Mouse (Mus musculus) layer of hippocampus, postnatal 25 days (tissue): ENCODE data around the gene Col4a1. TPM values are rescaled to one million over a fixed set of nuclear protein-coding genes. Genes with fewer than 3 reads are reported as not detected.

Experiments
- DNase-seq, 2 experiments: peaks; one replicate each; pipeline ENCODE4 v3.0.0; 2022; ENCODE audit warnings: mixed read lengths in 2 of 2, low spot score in 1 of 2; ENCODE audit errors: extremely low spot score in 1 of 2
- total RNA-seq, 2 experiments: library from RNA; stranded (reverse); gene quantifications; 2 replicates each; pipeline ENCODE4 v1.2.3; 2021

Col4a1 gene
- total RNA-seq, 2 experiments from 2014 or later = 46.0 to 60.0 TPM

DNA sequence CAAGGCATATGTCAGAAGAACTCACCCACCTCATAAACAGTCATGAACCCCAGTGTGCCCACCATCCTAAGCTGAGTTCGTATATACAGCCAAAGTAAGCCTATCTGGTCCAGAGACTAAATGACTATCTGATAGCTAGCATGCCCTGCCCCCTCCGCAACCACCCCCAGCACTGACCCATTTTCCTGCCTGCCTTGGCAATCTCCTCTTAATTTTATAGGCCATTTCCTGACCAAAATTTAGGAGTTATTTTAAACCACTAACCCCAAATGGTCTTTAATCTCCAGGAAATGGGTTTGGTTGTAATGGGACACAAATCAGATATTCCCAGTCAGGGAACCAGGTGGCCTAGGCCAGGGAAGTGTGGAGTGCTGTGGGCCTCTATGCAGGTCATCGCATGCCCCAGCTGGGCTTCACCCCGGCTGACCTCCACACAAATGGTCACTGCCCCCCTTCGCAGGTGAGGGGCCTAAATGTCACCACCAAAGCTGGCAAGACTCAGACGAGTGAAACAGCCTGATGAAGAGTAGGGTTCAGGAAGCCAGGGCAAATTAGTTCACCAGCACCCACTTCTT lies 8.5 kb downstream of the Col4a1 start:
- no peak for DNase-seq

DNA sequence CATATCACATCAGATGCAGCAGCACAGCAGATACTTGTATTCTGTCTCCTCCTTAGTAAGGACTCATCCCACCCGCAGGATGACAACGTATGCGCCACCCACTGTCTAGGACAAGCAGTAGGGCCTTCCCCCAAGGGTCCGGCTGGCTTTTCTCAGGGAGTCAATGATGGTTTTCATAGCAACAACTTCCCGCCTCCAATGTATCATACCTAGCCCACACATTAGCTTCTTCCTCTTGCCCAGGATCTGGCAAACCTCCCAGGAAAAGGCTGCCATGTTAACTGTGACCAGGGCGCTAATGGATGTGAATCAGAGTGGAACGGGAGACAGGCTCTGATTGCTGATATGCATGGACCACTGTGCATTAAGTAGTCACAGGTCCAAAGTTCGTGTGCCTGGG lies 12.2 kb downstream of the Col4a1 start:
- no peak for DNase-seq

DNA sequence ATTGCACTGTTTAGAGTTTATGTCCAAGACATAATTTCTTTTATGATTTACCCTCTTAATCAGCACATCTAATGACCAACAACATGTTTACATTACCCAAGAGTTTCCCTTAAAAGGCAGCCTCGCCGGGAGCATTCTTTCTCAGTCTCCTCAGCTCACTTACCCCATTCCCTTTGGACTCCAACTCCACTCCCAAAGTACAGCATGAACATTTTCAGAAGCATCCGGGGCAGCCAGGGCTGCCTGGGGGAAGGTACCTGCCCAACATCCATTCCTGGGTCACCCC lies 13.4 kb downstream of the Col4a1 start:
- no peak for DNase-seq

DNA sequence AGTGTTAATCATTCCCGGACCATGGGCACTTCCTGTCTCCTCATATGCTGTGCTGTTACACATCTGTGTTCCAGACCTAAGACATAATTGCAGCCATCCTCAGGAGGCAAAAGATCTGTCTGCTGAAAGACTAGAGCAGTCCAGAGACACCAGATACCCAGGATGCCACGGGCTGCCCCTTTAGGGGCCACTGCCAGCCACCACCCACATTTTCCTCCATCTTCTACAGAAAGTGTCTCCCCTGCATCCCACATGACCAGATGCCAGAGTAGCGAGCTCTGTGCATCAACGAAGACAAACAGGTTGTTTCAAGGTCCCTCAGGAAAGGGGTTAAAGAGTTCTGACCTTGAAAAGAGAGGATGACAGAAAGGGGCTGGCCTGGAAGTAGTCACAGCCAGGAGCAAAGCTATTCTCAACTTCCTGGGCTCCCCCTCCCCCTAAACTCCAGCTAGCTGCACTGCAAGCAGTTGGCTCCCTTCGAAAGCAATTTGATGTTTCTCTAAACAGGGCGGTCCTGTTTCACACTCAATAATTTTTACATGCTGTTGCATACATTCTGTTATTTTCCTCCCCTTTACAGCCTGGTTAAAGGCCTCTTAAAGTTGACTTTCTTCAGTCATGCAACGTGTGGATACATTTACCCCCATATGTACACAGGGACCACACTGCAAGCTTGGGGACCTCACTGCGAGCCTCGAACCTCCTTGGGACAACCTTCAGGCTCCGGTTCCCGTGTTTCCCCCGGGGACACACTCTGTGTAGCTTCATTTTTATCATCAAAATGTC lies 13.9 kb downstream of the Col4a1 start:
- no peak for DNase-seq

DNA sequence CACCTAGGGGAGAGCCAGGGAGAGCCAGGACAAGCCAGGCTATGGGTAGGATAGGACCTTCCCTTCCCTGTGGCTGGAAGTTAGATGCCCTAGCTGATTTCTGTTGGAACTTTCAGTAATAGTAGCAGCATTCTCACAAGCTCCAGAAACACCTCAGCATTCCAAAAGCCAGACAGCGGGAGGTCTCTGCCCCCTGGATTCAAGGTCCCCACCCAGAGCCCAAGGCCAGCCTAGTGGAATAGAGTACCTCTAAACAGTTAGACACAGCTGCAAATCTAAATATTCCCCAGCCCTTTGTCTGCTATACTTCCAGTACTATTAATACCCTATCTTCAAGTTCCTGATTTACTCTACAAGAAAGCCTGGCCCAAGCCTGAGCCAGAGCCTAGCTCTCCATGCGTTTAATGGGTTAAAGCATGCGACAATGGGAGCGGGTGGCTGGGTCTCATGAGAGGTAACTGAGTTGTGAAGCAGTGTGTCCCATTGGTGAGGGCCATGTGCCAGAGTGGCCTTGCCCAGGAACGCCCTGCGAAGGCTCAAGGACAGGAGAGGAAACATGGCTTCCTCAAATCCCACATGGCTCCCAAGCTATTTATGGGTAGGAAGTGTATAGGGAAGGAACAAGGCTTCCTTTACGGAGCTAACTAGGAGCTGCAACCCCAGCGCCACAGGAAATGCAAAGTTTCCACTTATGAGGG lies 15.3 kb downstream of the Col4a1 start:
- no peak for DNase-seq

DNA sequence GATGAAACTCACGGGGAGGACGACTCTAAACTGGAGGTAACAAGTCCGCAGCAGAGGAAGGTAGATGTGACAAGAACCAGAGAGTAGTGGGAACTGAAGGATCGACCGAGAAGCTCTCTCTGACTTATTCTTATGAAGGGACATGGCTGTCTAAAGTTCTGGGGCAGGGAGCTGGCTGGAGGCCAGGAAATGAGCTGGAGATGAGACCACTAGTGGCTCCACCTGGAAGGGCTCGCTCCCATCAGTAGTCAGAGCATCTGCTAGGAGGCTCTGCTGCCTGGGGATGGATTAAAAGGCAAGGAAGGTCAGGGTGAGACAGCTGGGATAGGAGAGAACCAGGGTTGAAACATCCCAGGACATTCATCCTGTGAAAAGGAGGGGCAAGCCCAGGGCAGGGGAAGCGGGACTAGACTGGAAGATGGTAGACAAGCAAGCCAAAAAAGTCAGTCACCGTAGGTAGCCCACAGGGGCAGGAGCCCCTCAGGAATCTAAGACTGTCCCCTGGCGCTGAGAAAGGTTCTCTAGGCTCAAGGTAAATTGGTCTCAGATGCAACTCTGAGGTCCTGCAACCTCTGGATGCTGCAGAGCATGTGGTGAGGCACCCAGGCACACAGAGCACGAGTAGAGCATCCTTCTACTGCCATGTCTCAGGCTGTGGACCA lies 16.2 kb downstream of the Col4a1 start:
- no peak for DNase-seq

DNA sequence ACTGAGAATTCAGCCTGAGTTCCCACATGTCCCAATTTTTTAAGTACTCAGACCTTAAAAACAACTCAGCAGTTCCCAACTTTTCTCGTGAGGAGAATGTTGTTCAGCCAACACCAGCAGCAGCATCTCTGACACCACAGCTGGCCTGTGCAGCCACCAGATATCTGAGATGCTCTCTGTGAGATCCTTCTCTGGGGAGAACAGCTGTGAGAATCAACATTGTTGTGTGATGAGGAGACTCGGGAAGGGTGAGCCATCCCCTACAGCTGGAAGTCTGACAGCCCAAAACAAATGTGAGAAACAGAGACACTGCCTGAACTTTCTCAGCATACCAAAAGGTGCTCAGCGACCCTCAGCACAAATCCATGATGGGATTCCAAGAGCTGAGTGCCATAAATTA lies 20.0 kb downstream of the Col4a1 start:
- no peak for DNase-seq

DNA sequence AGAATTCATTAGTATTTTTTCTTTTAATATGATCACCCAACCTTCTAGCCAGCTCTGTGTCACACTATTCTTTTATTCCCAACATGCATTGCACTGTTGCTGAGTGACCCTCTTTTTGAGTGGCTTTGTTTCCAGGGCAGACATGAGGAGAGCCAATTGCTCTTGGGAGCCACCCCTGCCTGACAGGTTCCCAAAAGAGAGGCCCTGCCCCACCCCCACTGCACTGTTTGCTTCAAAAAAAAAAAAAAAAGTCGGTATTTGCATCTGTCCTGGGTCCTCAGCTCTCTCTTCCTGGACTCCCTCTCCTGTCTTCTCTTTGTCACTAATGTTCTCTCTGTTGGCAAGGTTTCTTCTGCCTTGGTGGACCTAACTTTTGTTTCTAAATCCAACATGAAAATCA lies 22.1 kb downstream of the Col4a1 start:
- DNase-seq = no peak

DNA sequence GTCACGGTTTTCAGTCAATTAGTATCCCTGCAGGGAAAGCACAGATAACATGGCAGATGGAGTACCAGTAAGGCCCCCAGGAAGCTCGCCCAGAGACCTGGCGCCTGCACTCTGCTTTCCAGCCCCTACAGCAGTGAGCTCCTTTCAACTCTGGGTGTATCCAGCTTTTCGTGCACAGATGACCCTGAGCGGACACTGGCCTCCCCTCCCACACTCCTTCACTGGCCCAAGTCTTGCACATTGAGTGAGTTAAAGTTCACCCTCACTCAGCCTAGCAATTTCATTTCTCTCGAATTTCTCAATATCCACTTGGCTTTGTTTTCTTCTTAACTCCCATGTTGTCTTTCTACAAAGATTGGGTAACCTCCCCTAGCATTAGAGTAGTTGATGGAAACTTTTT lies 24.3 kb downstream of the Col4a1 start:
- no peak for DNase-seq

DNA sequence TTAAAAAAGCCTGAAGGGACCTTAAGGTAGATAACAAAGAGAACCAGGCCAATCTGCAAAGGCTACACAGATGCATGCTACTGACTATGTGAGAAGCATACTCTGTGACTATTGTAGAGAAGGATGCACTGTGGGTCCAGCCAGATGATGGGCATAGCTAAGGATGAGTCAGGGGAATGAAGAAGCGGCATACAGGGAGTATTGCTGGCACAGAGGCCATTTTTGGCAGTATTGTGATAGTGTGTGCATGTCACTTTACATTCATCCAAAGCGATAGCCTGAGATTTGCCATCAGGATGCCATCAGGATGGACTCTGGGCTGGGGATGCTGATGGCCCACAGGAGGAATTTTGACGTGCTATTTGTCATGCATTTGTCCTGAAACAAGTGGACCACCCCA lies 25.5 kb downstream of the Col4a1 start:
- DNase-seq = no peak

DNA sequence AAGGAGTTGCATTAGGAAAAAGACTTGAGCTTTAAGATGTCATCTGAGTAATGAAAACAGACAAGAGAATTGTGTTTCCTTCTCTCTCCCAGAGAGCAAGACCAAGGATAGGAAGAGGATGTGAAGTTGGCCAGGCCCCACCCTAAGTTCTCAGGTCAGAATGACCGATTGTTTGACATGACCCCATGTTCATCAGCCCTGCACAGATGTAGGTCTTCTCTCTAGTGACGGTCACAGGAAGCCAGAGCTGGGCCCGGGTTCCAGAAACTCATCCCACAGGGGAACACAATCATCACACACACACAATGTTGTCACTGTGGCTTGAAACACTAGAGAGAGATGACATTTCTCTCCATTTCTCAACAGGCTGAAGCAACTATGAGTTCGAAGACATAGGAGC lies 27.2 kb downstream of the Col4a1 start:
- no peak for DNase-seq

DNA sequence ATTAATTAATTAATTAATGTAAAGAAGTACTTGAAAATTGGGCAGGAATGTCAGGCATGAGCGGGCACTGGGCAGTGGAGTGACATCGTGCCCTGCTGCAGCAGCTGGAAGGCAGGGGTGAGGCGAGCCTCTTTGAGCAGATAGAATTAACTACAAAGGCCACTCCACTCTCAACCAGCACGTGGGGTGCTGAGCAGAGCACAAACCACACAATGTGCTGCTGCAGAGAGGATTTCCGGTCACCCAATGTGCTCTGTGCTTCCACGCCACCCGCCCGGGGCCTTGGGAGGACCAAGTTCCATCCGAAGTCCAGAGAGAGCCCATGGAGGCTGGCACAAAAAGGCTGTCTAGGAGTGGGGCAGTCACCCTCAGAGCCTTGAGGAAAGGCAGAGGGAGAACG lies 29.4 kb downstream of the Col4a1 start:
- no peak for DNase-seq

DNA sequence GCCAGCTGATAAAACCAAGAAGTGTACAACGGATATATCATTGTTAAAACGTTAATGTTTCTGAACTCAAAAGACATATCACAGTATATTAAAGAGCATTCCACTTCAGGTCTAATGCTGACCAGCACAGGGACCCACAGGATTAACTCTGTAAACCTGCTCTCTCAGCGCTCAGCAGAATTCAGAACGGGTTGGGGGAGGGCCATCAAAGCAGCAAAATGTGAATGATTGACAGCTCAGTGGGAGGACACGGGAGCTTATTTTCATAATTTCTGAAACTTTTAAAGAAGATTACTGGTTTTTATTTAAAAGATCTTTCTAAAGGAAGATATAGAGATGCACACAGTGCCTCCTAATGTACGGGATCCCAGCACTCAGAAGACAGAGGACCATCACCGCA lies 29.9 kb downstream of the Col4a1 start:
- no peak for DNase-seq

DNA sequence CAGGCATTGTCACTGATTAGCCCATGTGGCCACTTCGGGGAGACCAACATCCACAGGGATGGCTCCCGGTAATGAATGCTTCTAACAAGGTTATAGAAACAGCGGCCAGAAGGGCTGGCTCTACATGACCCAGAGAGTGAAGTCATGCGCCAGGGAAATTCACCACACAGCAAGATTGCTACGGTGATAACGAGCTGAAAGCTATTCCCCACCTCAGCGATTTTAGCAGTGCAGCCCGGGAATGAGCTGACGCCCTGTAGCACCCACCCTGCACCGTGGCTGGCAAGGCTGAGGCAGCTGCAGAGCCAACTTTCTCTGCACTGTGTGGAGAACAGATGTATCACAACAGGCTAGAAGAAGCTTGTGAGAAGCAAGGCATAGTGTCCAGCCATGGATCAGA lies 30.5 kb downstream of the Col4a1 start:
- DNase-seq = no peak

DNA sequence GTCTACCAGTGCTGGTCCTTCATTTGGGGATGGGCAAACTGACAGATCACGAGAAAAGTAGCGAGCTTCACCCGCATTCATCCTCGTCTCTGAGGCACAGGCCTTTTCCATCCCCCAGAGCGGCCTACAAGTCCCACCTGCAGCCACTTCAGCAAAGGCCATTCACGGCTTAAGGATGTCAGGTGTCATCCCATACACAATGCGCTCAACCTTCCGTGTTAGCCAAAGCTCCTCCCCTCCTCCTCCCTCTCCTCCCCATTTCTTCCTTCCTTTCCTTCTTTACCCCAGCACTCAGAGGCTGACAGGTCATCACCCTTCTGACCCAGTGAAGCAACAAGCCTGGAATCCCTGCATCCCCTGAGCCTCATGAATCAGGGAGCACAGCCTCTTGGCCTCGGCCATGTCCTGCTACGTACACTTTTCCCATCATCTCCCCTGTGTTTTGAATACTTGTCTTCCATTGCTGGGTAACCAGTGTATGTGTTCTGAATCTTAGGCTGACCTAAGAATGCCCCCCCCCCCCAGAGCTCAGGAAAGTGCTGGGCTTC lies 31.8 kb downstream of the Col4a1 start:
- no peak for DNase-seq

DNA sequence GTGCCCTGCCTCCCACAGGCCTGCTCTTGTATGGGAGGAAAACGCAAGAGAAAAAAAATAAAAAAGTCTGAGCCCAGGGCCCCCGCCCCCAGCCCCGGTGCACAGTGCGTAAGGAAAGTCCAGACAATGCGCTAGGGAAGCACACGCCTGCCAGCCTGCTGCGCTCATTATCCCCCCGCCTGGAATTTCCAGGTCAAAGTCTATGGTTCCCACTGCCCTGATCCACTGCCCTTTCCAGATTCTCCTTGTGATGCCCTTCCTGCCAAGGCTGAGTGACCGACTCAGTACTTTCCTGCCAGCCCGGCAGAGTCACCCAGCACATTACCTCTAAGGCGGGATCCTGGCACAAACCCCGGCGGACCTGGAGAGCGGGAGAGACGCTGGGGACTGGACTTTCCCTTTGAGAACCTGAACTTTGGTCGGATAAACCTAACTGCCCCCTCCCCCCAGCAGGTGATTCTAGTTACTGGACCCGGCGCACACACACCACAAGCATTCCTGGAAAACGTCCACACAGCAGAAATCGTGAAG lies 33.3 kb downstream of the Col4a1 start:
- no peak for DNase-seq

DNA sequence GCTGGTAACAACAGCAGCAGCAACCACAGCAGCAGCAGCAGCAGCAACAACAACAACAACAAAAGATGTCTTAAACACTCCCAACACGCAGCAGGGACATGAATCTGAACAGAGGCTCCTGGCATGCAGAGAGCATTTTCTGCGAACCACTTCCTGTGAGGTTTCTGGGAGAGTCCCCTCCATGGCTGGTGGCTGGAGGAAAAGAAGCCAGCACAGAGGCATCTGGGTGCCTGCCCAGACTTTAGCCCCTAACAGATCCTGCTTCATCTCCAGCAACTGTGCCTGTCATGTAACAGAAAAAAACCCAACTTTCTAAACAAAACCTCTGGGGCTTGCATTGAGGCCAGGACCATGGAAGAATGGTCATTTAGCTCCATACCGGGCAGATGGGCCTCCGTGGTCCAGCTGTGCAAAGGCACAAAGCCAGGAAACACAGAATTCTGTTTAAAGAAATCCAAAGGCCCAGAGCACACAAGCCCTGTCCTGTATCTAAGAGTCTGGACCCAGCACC lies 34.5 kb downstream of the Col4a1 start:
- DNase-seq = no peak

DNA sequence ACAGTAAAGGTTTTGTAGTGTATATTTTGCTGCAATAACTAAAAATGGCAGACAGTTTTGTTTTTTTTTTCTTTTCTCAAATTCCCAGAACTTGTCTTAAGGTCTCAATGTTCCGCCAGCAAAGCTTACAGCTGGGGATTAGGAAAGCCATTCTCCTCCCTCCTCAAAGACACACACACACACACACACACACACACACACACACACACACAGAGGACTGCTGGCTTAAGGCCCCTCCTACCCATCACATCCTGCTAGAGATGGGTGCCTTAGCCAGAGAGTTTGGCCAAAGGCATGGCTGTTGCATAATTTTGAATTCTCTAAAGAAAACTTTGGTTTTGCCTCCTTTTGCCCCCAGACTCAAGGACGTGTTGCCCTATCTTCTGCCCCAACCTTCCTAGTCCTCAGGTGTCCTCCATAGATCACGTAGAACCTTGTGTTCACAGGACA lies 35.0 kb downstream of the Col4a1 start:
- no peak for DNase-seq

DNA sequence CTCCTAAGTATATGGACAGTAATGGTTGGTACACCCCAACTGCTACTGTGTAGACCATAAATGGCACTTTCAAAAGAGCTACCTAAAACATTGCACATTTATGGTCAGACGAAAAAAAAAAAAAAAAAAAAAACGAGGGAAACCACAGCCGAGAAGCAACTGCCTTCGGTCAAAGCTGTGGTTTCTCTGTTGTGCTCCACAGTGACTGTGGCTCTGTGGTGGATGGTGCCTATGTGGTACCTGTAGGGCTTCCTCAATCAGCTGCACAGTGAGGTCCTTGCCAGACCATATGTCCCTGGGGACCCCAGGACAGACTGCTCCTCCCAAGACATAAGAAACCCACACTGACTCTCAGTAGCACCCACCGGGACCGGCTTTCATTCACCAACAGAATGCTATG lies 36.3 kb downstream of the Col4a1 start:
- DNase-seq = no peak

DNA sequence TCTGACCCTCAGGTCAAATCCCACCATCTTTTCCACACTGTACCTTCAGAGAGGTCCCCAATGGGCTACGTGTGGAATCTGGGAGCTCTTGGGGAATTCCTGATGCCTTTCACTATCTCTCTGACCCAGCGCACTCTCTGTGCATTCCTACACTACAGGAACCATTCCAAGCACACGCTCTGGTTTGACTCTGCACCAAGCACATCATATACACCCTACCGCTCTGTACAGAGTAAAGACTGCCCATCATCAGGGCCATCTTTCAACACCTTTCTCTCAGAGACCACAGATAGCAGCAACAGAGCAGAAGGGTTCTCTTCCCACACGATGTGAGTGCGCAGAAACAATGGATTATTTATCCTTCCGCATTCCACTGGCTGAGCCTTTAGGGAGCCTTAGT lies 38.2 kb downstream of the Col4a1 start:
- no peak for DNase-seq
